Mouse (Mus musculus) lung, embryonic 14.5 days (tissue): ENCODE measurements around the gene Dhx40. TPM values are rescaled to one million over a fixed set of nuclear protein-coding genes. Genes with fewer than 3 reads are reported as not detected.
"Not testable (repeated sequence)": the region's sequence is repeated elsewhere in the genome, so short reads cannot be mapped to it uniquely, and the experiment has no call there.

Experiments
- ATAC-seq: fragments of 200-750 bp; cut with Nextera tagmentation; 2 replicates; pipeline ENCODE4 v1.8.0; 2017; ENCODE audit warnings: mild to moderate bottlenecking, moderate TSS enrichment, moderate library complexity; ENCODE audit not compliant: insufficient read depth
- DNase-seq: peaks from one replicate; pipeline ENCODE4 v3.0.0-alpha.2; 2015
- H3K27ac ChIP-seq: fragments of 300-500 bp; sonication (generic); 2 replicates; pipeline ENCODE4 v1.5.1; 2014; ENCODE audit warnings: low read depth, mild to moderate bottlenecking, moderate library complexity
- H3K27me3 ChIP-seq: fragments of 300-500 bp; sonication (generic); 2 replicates; pipeline ENCODE4 v1.6.1; 2014; ENCODE audit warnings: low read length, control low read depth; ENCODE audit not compliant: insufficient read depth
- H3K36me3 ChIP-seq: fragments of 300-500 bp; sonication (generic); 2 replicates; pipeline ENCODE4 v1.6.1; 2014; ENCODE audit warnings: control low read depth; ENCODE audit not compliant: insufficient read depth
- H3K4me1 ChIP-seq: fragments of 300-500 bp; sonication (generic); 2 replicates; pipeline ENCODE4 v1.6.1; 2014; ENCODE audit warnings: antibody characterized with exemption, control low read depth; ENCODE audit not compliant: insufficient read depth
- H3K4me2 ChIP-seq: fragments of 300-500 bp; sonication (generic); 2 replicates; pipeline ENCODE4 v1.6.1; 2014; ENCODE audit warnings: mild to moderate bottlenecking
- H3K4me3 ChIP-seq: fragments of 300-500 bp; sonication (generic); 2 replicates; pipeline ENCODE4 v1.5.1; 2014; ENCODE audit warnings: low read depth, low read length
- H3K9ac ChIP-seq: fragments of 300-500 bp; sonication (generic); 2 replicates; pipeline ENCODE4 v1.6.1; 2014
- H3K9me3 ChIP-seq: fragments of 300-500 bp; sonication (generic); 2 replicates; pipeline ENCODE4 v1.6.1; 2016; ENCODE audit warnings: low read depth, low read length, control low read depth
- CTCF ChIP-seq: IDR thresholded peaks from 2 replicates; pipeline ENCODE4 v1.5.1; 2016; ENCODE audit warnings: antibody characterized with exemption, low read depth
- WGBS: fragments of 180-500 bp; shearing (Covaris S2); extraction: QIAGEN DNeasy Blood & Tissue Kit; methylation state at CpG from one replicate; pipeline ENCODE4 v1.1.7; 2014; 5-methylcytosine and 5-hydroxymethylcytosine counted together
- polyA plus RNA-seq: library from polyadenylated mRNA; unstranded; fragments of >200 nt; fragmentation: Nextera tagmentation; extraction: Ambion mirVana; gene quantifications from 2 replicates; pipeline ENCODE4 v1.2.1, GENCODE M21; 2014

The Dhx40 gene
- polyA plus RNA-seq, 1 experiment from 2014 or later, result 29.9 TPM

- Histone ChIP-seq H3K9me3 (no peaks in the 10 kb centered on the region), H3K36me3 (0 out of 2 replicates have a peak, but pooled peaks cover 2% of the 10 kb centered on the region), H3K4me1 (no peaks in the 10 kb centered on the region), H3K4me3 (no peak overlapping the region), H3K4me2 (no peak overlapping the region), H3K9ac (no peak overlapping the region), H3K27ac (no peak overlapping the region), H3K27me3 (no peaks in the 10 kb centered on the region)
- TF ChIP-seq CTCF, result no peak
- DNase-seq, result no peak
- 85% methylated on average over 1 of the region's 1 CpGs for WGBS
- ATAC-seq, result no peak
Observed at GRCm38 (mm10) chr11:86811326-86811630, 3.7 kb upstream of the Dhx40 start.

- no peaks in the 10 kb centered on the region for H3K9me3 ChIP-seq
- DNase-seq, result no peak
- no peak overlapping the region for H3K27ac ChIP-seq
- no peak overlapping the region for H3K4me3 ChIP-seq
- H3K4me1 ChIP-seq, result no peaks in the 10 kb centered on the region
- 0 out of 2 replicates have a peak, but pooled peaks cover 7% of the 10 kb centered on the region for H3K36me3 ChIP-seq
- no peak for ATAC-seq
- no peak overlapping the region for H3K4me2 ChIP-seq
- no peak overlapping the region for H3K9ac ChIP-seq
- TF ChIP-seq CTCF, result no peak
- 79% methylated on average over 2 of the region's 2 CpGs for WGBS
- H3K27me3 ChIP-seq, result no peaks in the 10 kb centered on the region
Observed at GRCm38 (mm10) chr11:86810572-86811325, 3.2 kb upstream of the Dhx40 start.

- H3K9ac ChIP-seq, result no peak overlapping the region
- peaks cover 17% of the 10 kb centered on the region for H3K36me3 ChIP-seq
- ATAC-seq (no peak), DNase-seq (no peak)
- no peaks in the 10 kb centered on the region for H3K4me1 ChIP-seq
- H3K4me2 ChIP-seq, result no peak overlapping the region
- no peaks in the 10 kb centered on the region for H3K9me3 ChIP-seq
- H3K27me3 ChIP-seq, result no peaks in the 10 kb centered on the region
- 64% methylated on average over 4 of the region's 4 CpGs for WGBS
- TF ChIP-seq CTCF, result no peak
- no peak overlapping the region for H3K27ac ChIP-seq
- H3K4me3 ChIP-seq, result no peak overlapping the region
Observed at GRCm38 (mm10) chr11:86809828-86810227, 2.3 kb upstream of the Dhx40 start.

- DNase-seq, result peak; percentile 74
- peak overlapping the region; percentile 94 for H3K4me3 ChIP-seq
- peaks cover 29% of the 10 kb centered on the region for H3K36me3 ChIP-seq
- no peak for TF ChIP-seq CTCF
- peak overlapping the region; percentile 76 for H3K9ac ChIP-seq
- H3K27ac ChIP-seq, result peak overlapping the region; percentile 85
- no peaks in the 10 kb centered on the region for H3K27me3 ChIP-seq
- no peaks in the 10 kb centered on the region for H3K9me3 ChIP-seq
- peak; percentile 84 for ATAC-seq
- WGBS, result under 1% methylated on average over 25 of the region's 25 CpGs
- H3K4me2 ChIP-seq, result peak overlapping the region; percentile 62
- H3K4me1 ChIP-seq, result no peaks in the 10 kb centered on the region
Observed at GRCm38 (mm10) chr11:86807001-86807477, 507 bp downstream of the Dhx40 start.

- H3K36me3 ChIP-seq, result peaks cover 58% of the 10 kb centered on the region
- DNase-seq (no peak), ATAC-seq (no peak)
- WGBS, result 81% methylated on average over 1 of the region's 1 CpGs
- H3K27ac ChIP-seq, result no peak overlapping the region
- H3K9me3 ChIP-seq, result no peaks in the 10 kb centered on the region
- no peak overlapping the region for H3K4me3 ChIP-seq
- no peak overlapping the region for H3K9ac ChIP-seq
- no peak overlapping the region for H3K4me2 ChIP-seq
- H3K4me1 ChIP-seq, result no peaks in the 10 kb centered on the region
- no peak for TF ChIP-seq CTCF
- H3K27me3 ChIP-seq, result no peaks in the 10 kb centered on the region
Observed at GRCm38 (mm10) chr11:86794161-86794560, 13.4 kb downstream of the Dhx40 start.

GRCm38 (mm10) chr11:86787436-86787835, 20.1 kb downstream of the Dhx40 start:
- H3K9me3 ChIP-seq, H3K4me1 ChIP-seq, ATAC-seq, H3K4me2 ChIP-seq, DNase-seq, H3K9ac ChIP-seq, H3K27ac ChIP-seq, H3K4me3 ChIP-seq, H3K27me3 ChIP-seq: not testable (repeated sequence)
- H3K36me3 ChIP-seq, result peaks cover 64% of the 10 kb centered on the region
- 89% methylated on average over 5 of the region's 5 CpGs for WGBS

GRCm38 (mm10) chr11:86785767-86786166, 21.8 kb downstream of the Dhx40 start:
- Histone ChIP-seq H3K4me2 (no peak overlapping the region), H3K4me3 (no peak overlapping the region), H3K36me3 (peaks cover 58% of the 10 kb centered on the region), H3K9ac (no peak overlapping the region), H3K9me3 (no peaks in the 10 kb centered on the region), H3K27me3 (no peaks in the 10 kb centered on the region), H3K4me1 (no peaks in the 10 kb centered on the region), H3K27ac (no peak overlapping the region)
- TF ChIP-seq CTCF, result no peak
- no peak for ATAC-seq
- WGBS, result 92% methylated on average over 2 of the region's 2 CpGs
- no peak for DNase-seq
